Mouse (Mus musculus) liver, embryonic 14.5 days (tissue): ENCODE measurements around the gene Lmbrd2.

Experiments used
- CTCF ChIP-seq: IDR thresholded peaks from 2 replicates; pipeline ENCODE4 v1.5.1; 2016; ENCODE audit warnings: antibody characterized with exemption, low read depth, control low read depth
- EP300 ChIP-seq: IDR thresholded peaks from 2 replicates; pipeline ENCODE4 v1.6.1; 2016; ENCODE audit warnings: antibody characterized with exemption, low read depth

DNA sequence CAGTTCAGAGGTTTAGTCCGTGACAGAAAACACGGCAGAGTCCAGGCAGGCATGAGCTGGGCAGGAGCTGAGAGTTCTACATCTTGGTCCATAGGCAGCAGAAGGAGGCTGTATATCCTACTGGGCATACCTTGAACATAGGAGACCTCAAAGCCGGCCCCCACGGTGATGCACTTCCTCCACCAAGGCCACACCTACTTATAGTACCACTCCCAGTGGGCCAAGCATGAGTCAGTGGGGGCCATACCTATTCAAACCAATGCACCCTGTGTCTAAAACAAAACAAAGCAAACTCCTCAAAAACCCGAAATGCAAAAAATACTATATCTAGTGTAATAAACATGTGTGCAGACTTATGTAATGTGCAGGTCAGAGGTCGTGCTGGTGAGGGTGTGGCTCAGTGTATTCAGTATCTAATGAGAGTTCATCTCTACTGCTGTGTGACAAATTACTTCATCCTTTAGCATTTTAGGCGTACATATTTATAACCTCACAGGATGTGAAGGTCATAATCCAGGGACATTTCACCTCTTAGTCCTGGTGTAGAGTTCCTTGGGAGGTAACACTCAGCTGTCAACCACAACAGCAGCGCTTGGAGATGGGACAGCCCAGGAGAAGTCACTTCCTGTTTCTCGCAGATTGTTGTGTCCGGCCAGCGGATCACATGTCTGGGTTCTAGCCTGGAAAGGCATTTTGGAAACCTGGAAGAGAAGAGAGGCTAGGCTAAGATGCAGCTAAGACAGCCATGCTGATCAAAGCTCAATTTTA is 46.6 kb upstream of the Lmbrd2 start:
- TF ChIP-seq CTCF (no peak), EP300 (no peak)
